Comparison of ENCODE assay signal across 16 mouse cellular contexts in genomic region chr8:77484817-77485216, GRCm38 (mm10). TPM values are rescaled to one million over a fixed set of nuclear protein-coding genes. Genes with fewer than 3 reads are reported as not detected.
DNase-seq lines count a peak whose midpoint lies in the region; ATAC-seq lines count a peak whose summit lies in the region.
"Had no signal": no experiment of that assay in that cellular context is flagged by ENCODE, and none has a peak within 500 bp of the region (broad histone marks: within the 10 kb centered on the region; RNA-seq: fewer than 3 reads in every experiment).

No protein-coding gene starts in this region.

- ATAC-seq in megakaryocyte progenitor cell, adult 5-6 weeks (replicated peaks; ENCODE audit: poor library complexity): peak; percentile 23
- ATAC-seq: forebrain, embryonic 16.5 days had no signal

- no peaks in the 10 kb centered on the region for H3K9me3 ChIP-seq in embryonic facial prominence, embryonic 10.5 days
- H3K9me3 ChIP-seq: G1E had no signal

- H3K36me3 ChIP-seq in embryonic facial prominence, embryonic 10.5 days (replicated peaks): no peaks in the 10 kb centered on the region

- peak overlapping the region; percentile 44 for H3K27ac ChIP-seq in embryonic facial prominence, embryonic 10.5 days (replicated peaks)
- H3K27ac ChIP-seq: layer of hippocampus, adult 2 months; left cerebral cortex, adult 2 months had no signal

- WGBS in embryonic facial prominence, embryonic 10.5 days: 77% methylated on average over 5 of the region's 5 CpGs

- H3K27me3 ChIP-seq in embryonic facial prominence, embryonic 10.5 days (replicated peaks; ENCODE audit: low read depth, poor library complexity, severe bottlenecking): no peaks in the 10 kb centered on the region

- no peak overlapping the region for H3K4me3 ChIP-seq in embryonic facial prominence, embryonic 10.5 days
- H3K4me3 ChIP-seq: erythroblast, embryonic 14.5 days; layer of hippocampus, adult 2 months; left cerebral cortex, adult 2 months had no signal

- H3K4me1 ChIP-seq in embryonic facial prominence, embryonic 10.5 days: peaks cover 71% of the 10 kb centered on the region

- DNase-seq in gastrocnemius, adult 18-20 months (ENCODE audit: low spot score): peak; percentile 47
- no peak for DNase-seq in gastrocnemius, postnatal 4 days (ENCODE audit: low spot score in 2 of 2)
- peak; percentile 5 for DNase-seq in left cerebral cortex, postnatal 4 days
- DNase-seq in left cerebral cortex, adult 9 months (ENCODE audit: low spot score in 2 of 2): no peak
- no peak for DNase-seq in embryonic facial prominence, embryonic 10.5 days (ENCODE audit: low spot score)
- no peak for DNase-seq in layer of hippocampus, adult 11-12 months (ENCODE audit: low spot score)
- DNase-seq: adrenal gland, adult 2 months; gastrocnemius, postnatal 36 days; heart, postnatal 4 days; lung, embryonic 14.5 days had no signal

- intact Hi-C loops in left cerebral cortex, postnatal 4 days (cut with DNase I): no loop called here

RNA-seq across cellular contexts. Expression of gene Arhgap10, which starts 32.9 kb away (rescaled TPM):
- 10 to 100 TPM; 37.6 to 40.7 TPM for total RNA-seq in gastrocnemius, adult 18-20 months (2021)
- total RNA-seq in gastrocnemius, postnatal 4 days (2021): 10 to 100 TPM; 74.6 to 74.9 TPM
- 1 to 10 TPM; 6.5 to 6.6 TPM for total RNA-seq in left cerebral cortex, postnatal 4 days (2021)
- 25.5 and 26.1 TPM in 2 replicates for polyA plus RNA-seq in embryonic facial prominence, embryonic 10.5 days (2016; fragmentation: Nextera tagmentation; extraction: Ambion mirVana)
- total RNA-seq in megakaryocyte progenitor cell, adult 5-6 weeks (2015): 6.0 and 6.6 TPM in 2 replicates
- total RNA-seq in megakaryocyte progenitor cell, adult 5-6 weeks (2017): 12.2 and 16.8 TPM in 2 replicates

Comparison
In these comparisons a context has a peak if more than half of its experiments do, and no peak if none do; other contexts are left out.
1. DNase-seq: peak in gastrocnemius, adult 18-20 months (single experiment) and left cerebral cortex, postnatal 4 days (single experiment); none in gastrocnemius, postnatal 4 days (0 of 2), left cerebral cortex, adult 9 months (0 of 2), embryonic facial prominence, embryonic 10.5 days (single experiment) and layer of hippocampus, adult 11-12 months (single experiment).